Mouse (Mus musculus) spleen, adult 18-20 months (tissue): ENCODE measurements around the gene Sdc4.
A peak's percentile ranks its signal among the peaks of the same experiment; 100 is the strongest.

Experiments used
- DNase-seq, 2 experiments: peaks; one replicate each; pipeline ENCODE4 v3.0.0; 2022; ENCODE audit warnings: mixed read lengths in 2 of 2

The Sdc4 gene

GRCm38 (mm10) chr2:164443460-164444000 lies at the start of gene Sdc4:
Gene Sdc4, minus strand, starts transcription at chr2:164443887.
- no peak for DNase-seq

GRCm38 (mm10) chr2:164487812-164488211 lies 44.1 kb upstream of the Sdc4 start:
- no peak for DNase-seq

GRCm38 (mm10) chr2:164487115-164487527 lies 43.4 kb upstream of the Sdc4 start:
- DNase-seq, result no peak

GRCm38 (mm10) chr2:164486258-164487114 lies 42.8 kb upstream of the Sdc4 start:
- DNase-seq, result peak; percentile 22 to 47

GRCm38 (mm10) chr2:164485681-164486257 lies 42.1 kb upstream of the Sdc4 start, which contains the start of gene Dbndd2:
Gene Dbndd2, plus strand, starts transcription at chr2:164486106.
- DNase-seq, result peak in 1 of 2 experiments; percentile 19

GRCm38 (mm10) chr2:164473624-164474023 lies 29.9 kb upstream of the Sdc4 start, which contains the start of gene Trp53tg5:
Gene Trp53tg5, minus strand, starts transcription at chr2:164473724.
- no peak for DNase-seq

- peak in 1 of 2 experiments; percentile 37 for DNase-seq
Measured at GRCm38 (mm10) chr2:164470254-164470653, 26.6 kb upstream of the Sdc4 start.

- no peak for DNase-seq
Measured at GRCm38 (mm10) chr2:164466787-164467186, 23.1 kb upstream of the Sdc4 start.

GRCm38 (mm10) chr2:164465161-164465560 lies 21.5 kb upstream of the Sdc4 start:
- DNase-seq, result no peak

- peak; percentile 84 to 93 for DNase-seq
Measured at GRCm38 (mm10) chr2:164460745-164461551, 17.3 kb upstream of the Sdc4 start, which contains the start of gene Gm20458. Gene Gm20458, plus strand, starts transcription at chr2:164460967.

GRCm38 (mm10) chr2:164458535-164458934 lies 14.8 kb upstream of the Sdc4 start:
- DNase-seq, result no peak

- DNase-seq, result no peak
Measured at GRCm38 (mm10) chr2:164457942-164458341, 14.3 kb upstream of the Sdc4 start.

- peak in 1 of 2 experiments; percentile 37 for DNase-seq
Measured at GRCm38 (mm10) chr2:164456864-164457300, 13.2 kb upstream of the Sdc4 start, which contains the start of gene Sys1. Gene Sys1, plus strand, starts transcription at chr2:164456964.

- DNase-seq, result no peak
Measured at GRCm38 (mm10) chr2:164456413-164456812, 12.7 kb upstream of the Sdc4 start.

GRCm38 (mm10) chr2:164455421-164456190 lies 11.9 kb upstream of the Sdc4 start:
- DNase-seq, result no peak

GRCm38 (mm10) chr2:164454846-164455245 lies 11.2 kb upstream of the Sdc4 start:
- DNase-seq, result no peak

GRCm38 (mm10) chr2:164453887-164454500 lies 10.3 kb upstream of the Sdc4 start:
- DNase-seq, result no peak

- no peak for DNase-seq
Measured at GRCm38 (mm10) chr2:164453047-164453757, 9.5 kb upstream of the Sdc4 start.

- no peak for DNase-seq
Measured at GRCm38 (mm10) chr2:164452000-164452676, 8.5 kb upstream of the Sdc4 start.
